Mouse (Mus musculus): ENCODE results near the gene Agtpbp1. TPM values are rescaled to one million over a fixed set of nuclear protein-coding genes. Genes with fewer than 3 reads are reported as not detected.

Gene Agtpbp1
- total and polyA plus RNA-seq, 3 experiments: 6.1 to 118 (median 73.3) TPM

DNA sequence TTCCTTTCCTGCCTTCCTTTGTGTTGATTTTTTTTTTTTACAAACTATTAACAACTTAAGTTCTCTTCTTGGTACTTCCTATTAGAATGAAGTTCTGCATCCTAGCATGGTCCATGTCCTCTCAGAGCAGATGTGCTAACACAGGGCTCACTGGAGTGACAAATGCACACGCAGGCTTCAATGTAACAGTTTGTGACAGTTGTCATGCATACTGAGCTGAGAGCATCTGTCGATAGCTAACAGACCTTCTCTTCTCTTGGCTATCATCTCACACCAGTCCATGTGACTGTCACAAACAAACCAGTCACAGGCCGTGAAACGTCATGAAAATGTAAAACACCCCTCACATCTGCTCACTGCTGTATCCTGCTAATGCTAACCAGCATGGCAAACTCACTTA, 50.7 kb downstream of the Agtpbp1 start:
- no peak overlapping the region for H3K4me3 ChIP-seq (ENCODE audit: low read depth, low read length)
- H3K27me3 ChIP-seq (ENCODE audit: insufficient read depth, low read length): no peaks in the 10 kb centered on the region
- no peak for DNase-seq (ENCODE audit: low spot score)
- H3K4me1 ChIP-seq (ENCODE audit: insufficient read depth, low read depth, low read length): peaks cover 17% of the 10 kb centered on the region
- ATAC-seq (ENCODE audit: extremely low read depth, insufficient number of reproducible peaks, low FRiP score, poor library complexity, severe bottlenecking): no peak
- TF ChIP-seq POLR2AphosphoS5 (IDR thresholded peaks at IDR 0.05; ENCODE audit: insufficient replicate concordance, low read depth, low read length) (no peak), TAL1 (conservative IDR thresholded peaks at IDR 0.05; ENCODE audit: low read depth, low read length) (no peak), GATA1 (IDR thresholded peaks at IDR 0.05; ENCODE audit: borderline replicate concordance, low read length) (no peak), CTCF (IDR thresholded peaks at IDR 0.05; ENCODE audit: low read depth, low read length) (no peak), GATA2 (IDR thresholded peaks at IDR 0.05; ENCODE audit: borderline replicate concordance, low read depth, low read length) (no peak)
- peaks cover 92% of the 10 kb centered on the region for H3K36me3 ChIP-seq (replicated peaks)
- H3K9me3 ChIP-seq (replicated peaks): no peaks in the 10 kb centered on the region

DNA sequence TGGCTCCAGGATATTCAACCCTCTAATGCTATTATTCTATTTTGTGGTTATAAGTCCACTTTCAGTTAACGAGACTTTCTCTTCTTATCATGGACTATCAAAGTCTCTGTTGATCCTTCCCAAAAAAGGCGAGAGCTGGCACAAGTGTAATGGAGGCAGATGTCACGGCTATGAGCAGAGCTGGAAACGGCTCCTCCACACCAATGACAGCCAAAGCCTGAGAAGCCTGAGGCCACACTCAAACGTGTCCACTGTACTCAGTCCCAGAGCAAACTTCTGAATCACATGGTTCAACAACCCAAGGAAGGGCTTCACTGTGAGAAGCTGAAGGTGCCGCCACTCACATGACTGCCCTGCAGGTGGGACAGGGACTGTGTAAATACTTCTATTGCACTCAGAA, 51.7 kb downstream of the Agtpbp1 start:
- Histone ChIP-seq H3K27me3 (ENCODE audit: insufficient read depth, low read length) (no peaks in the 10 kb centered on the region), H3K9me3 (replicated peaks) (no peaks in the 10 kb centered on the region), H3K4me3 (ENCODE audit: low read depth, low read length) (no peak overlapping the region), H3K4me1 (ENCODE audit: insufficient read depth, low read depth, low read length) (peaks cover 12% of the 10 kb centered on the region; the same call in 1 of the 2 replicates), H3K36me3 (replicated peaks) (peaks cover 91% of the 10 kb centered on the region)
- TF ChIP-seq GATA2 (IDR thresholded peaks at IDR 0.05; ENCODE audit: borderline replicate concordance, low read depth, low read length) (no peak), POLR2AphosphoS5 (IDR thresholded peaks at IDR 0.05; ENCODE audit: insufficient replicate concordance, low read depth, low read length) (no peak), GATA1 (IDR thresholded peaks at IDR 0.05; ENCODE audit: borderline replicate concordance, low read length) (no peak), TAL1 (conservative IDR thresholded peaks at IDR 0.05; ENCODE audit: low read depth, low read length) (no peak)
- ATAC-seq (ENCODE audit: extremely low read depth, insufficient number of reproducible peaks, low FRiP score, poor library complexity, severe bottlenecking): no peak
- DNase-seq (ENCODE audit: low spot score): no peak

DNA sequence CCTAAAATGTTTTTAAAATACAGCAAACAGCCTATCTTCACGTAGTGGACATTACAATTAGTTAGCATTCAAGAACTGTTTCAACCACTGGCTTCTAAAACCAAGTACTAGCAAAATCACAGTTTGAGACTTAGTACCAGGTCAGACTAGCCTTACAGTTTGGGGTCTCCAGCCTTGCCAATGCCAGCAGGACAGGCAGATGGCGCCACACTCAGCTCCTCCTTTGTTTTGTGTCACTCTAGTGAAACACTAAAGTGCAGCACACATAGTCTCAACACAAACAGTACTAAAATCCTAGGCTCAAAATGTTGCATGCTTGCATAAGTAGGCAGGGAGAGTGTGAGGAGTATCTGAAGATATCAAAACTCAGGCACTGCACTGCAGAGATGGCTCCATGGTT, 53.8 kb downstream of the Agtpbp1 start:
- DNase-seq (ENCODE audit: low spot score) (no peak), ATAC-seq (ENCODE audit: extremely low read depth, insufficient number of reproducible peaks, low FRiP score, poor library complexity, severe bottlenecking) (no peak)
- Histone ChIP-seq H3K4me3 (ENCODE audit: low read depth, low read length) (no peak overlapping the region), H3K4me1 (ENCODE audit: insufficient read depth, low read depth, low read length) (peaks cover 10% of the 10 kb centered on the region; the same call in 1 of the 2 replicates), H3K27me3 (ENCODE audit: insufficient read depth, low read length) (no peaks in the 10 kb centered on the region), H3K36me3 (replicated peaks) (peaks cover 92% of the 10 kb centered on the region), H3K9me3 (replicated peaks) (no peaks in the 10 kb centered on the region)
- TF ChIP-seq GATA1 (IDR thresholded peaks at IDR 0.05; ENCODE audit: borderline replicate concordance, low read length): no peak
- TF ChIP-seq CTCF (IDR thresholded peaks at IDR 0.05; ENCODE audit: low read depth, low read length): no peak
- no peak for TF ChIP-seq GATA2 (IDR thresholded peaks at IDR 0.05; ENCODE audit: borderline replicate concordance, low read depth, low read length)
- TF ChIP-seq TAL1 (conservative IDR thresholded peaks at IDR 0.05; ENCODE audit: low read depth, low read length): no peak
- no peak for TF ChIP-seq POLR2AphosphoS5 (IDR thresholded peaks at IDR 0.05; ENCODE audit: insufficient replicate concordance, low read depth, low read length)

DNA sequence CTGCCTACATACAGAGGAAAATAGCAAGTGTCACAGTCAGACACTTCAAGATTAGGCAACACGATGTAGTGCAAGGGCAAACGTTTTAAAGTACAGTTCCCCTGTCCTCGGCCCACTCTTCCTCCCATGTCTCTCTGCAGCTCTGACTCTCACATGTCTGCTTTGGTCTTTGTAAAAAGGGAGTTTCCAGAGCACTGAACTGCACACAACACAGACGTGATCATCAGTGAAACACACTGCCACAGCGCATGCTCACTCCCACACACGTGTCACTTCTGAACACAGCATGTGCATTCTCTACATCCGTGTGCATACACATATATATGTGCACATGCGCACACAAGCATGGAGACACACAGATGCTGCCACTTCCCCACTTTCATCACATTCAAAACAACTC, 54.5 kb downstream of the Agtpbp1 start:
- Histone ChIP-seq H3K36me3 (replicated peaks) (peaks cover 89% of the 10 kb centered on the region), H3K27me3 (ENCODE audit: insufficient read depth, low read length) (no peaks in the 10 kb centered on the region), H3K9me3 (replicated peaks) (no peaks in the 10 kb centered on the region), H3K4me3 (ENCODE audit: low read depth, low read length) (no peak overlapping the region), H3K4me1 (ENCODE audit: insufficient read depth, low read depth, low read length) (peaks cover 10% of the 10 kb centered on the region; the same call in 1 of the 2 replicates)
- DNase-seq (ENCODE audit: low spot score): no peak
- no peak for ATAC-seq (ENCODE audit: extremely low read depth, insufficient number of reproducible peaks, low FRiP score, poor library complexity, severe bottlenecking)
- no peak for TF ChIP-seq GATA1 (IDR thresholded peaks at IDR 0.05; ENCODE audit: borderline replicate concordance, low read length)
- TF ChIP-seq CTCF (IDR thresholded peaks at IDR 0.05; ENCODE audit: low read depth, low read length): no peak
- TF ChIP-seq GATA2 (IDR thresholded peaks at IDR 0.05; ENCODE audit: borderline replicate concordance, low read depth, low read length): no peak
- no peak for TF ChIP-seq POLR2AphosphoS5 (IDR thresholded peaks at IDR 0.05; ENCODE audit: insufficient replicate concordance, low read depth, low read length)
- no peak for TF ChIP-seq TAL1 (conservative IDR thresholded peaks at IDR 0.05; ENCODE audit: low read depth, low read length)

DNA sequence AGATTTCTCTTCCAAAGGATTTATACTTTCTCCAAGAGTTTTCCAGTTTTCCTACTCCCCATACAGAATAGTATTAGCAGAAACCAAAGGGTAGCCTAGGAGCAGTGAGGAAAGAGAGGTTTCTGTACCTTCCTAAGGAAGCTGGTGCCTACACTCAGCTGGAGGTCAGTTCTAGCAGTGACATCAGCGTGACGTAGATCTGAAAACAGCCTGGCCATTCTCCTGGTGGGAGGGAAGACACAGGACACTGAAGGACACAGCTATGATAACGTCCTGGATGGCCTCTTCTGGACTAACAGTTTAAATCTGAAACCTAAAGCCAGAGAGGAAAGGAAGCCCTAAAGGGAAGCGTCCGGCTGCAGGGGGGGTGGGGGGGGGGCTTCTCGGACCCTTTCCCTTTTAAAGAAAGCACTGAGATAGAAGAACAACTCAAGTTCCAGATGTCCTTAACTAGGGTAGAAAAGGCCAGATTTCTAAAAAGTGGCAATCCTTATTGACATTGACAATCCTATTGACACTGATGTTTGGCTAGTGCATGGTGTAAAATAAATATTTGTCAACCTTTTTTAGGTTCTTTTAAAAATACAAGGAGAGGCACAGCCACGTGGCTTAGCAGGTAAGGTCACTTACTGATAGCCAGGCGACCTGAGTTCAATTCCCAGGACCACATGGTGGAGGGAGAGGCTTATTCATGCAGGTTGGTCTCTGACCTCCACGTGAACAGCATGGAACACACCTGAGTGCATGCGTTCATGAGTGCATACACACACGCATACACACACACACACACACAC, 63.6 kb downstream of the Agtpbp1 start:
- H3K4me1 ChIP-seq (ENCODE audit: insufficient read depth, low read depth, low read length): peaks cover 6% of the 10 kb centered on the region; the same call in 1 of the 2 replicates
- DNase-seq (ENCODE audit: low spot score) (no peak), ATAC-seq (ENCODE audit: extremely low read depth, insufficient number of reproducible peaks, low FRiP score, poor library complexity, severe bottlenecking) (no peak)
- H3K36me3 ChIP-seq (replicated peaks): peaks cover 93% of the 10 kb centered on the region
- TF ChIP-seq CTCF (IDR thresholded peaks at IDR 0.05; ENCODE audit: low read depth, low read length) (no peak), GATA2 (IDR thresholded peaks at IDR 0.05; ENCODE audit: borderline replicate concordance, low read depth, low read length) (no peak), TAL1 (conservative IDR thresholded peaks at IDR 0.05; ENCODE audit: low read depth, low read length) (no peak), GATA1 (IDR thresholded peaks at IDR 0.05; ENCODE audit: borderline replicate concordance, low read length) (no peak), POLR2AphosphoS5 (IDR thresholded peaks at IDR 0.05; ENCODE audit: insufficient replicate concordance, low read depth, low read length) (no peak)
- no peaks in the 10 kb centered on the region for H3K9me3 ChIP-seq (replicated peaks)
- no peak overlapping the region for H3K4me3 ChIP-seq (ENCODE audit: low read depth, low read length)
- H3K27me3 ChIP-seq (ENCODE audit: insufficient read depth, low read length): no peaks in the 10 kb centered on the region

DNA sequence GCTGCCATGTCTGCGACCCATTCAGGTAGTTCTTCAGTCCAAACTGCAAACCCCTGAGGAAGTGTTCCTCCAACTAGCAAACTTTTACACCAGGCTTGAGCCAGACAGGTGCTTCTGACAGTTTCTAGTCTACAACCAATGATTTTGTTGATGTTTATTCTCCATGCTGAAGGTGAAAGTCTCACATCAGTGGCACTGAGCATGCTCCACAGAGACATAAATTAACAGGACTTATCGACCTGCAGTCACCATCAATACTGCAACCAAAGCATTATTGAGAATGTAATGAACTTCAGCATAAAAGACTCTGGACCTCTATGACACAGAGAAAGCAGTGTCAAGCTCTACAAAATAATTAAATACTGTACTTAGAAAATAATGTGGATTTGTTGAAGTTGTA, 64.2 kb downstream of the Agtpbp1 start:
- Histone ChIP-seq H3K27me3 (ENCODE audit: insufficient read depth, low read length) (no peaks in the 10 kb centered on the region), H3K4me3 (ENCODE audit: low read depth, low read length) (no peak overlapping the region), H3K36me3 (replicated peaks) (peaks cover 94% of the 10 kb centered on the region), H3K9me3 (replicated peaks) (no peaks in the 10 kb centered on the region), H3K4me1 (ENCODE audit: insufficient read depth, low read depth, low read length) (peaks cover 6% of the 10 kb centered on the region; the same call in 1 of the 2 replicates)
- no peak for TF ChIP-seq TAL1 (conservative IDR thresholded peaks at IDR 0.05; ENCODE audit: low read depth, low read length)
- no peak for TF ChIP-seq CTCF (IDR thresholded peaks at IDR 0.05; ENCODE audit: low read depth, low read length)
- no peak for TF ChIP-seq GATA2 (IDR thresholded peaks at IDR 0.05; ENCODE audit: borderline replicate concordance, low read depth, low read length)
- no peak for TF ChIP-seq GATA1 (IDR thresholded peaks at IDR 0.05; ENCODE audit: borderline replicate concordance, low read length)
- TF ChIP-seq POLR2AphosphoS5 (IDR thresholded peaks at IDR 0.05; ENCODE audit: insufficient replicate concordance, low read depth, low read length): no peak
- no peak for DNase-seq (ENCODE audit: low spot score)
- no peak for ATAC-seq (ENCODE audit: extremely low read depth, insufficient number of reproducible peaks, low FRiP score, poor library complexity, severe bottlenecking)

All from G1E (cell line).